Mouse (Mus musculus): ENCODE results near the gene Clec4a3. TPM values are rescaled to one million over a fixed set of nuclear protein-coding genes. Genes with fewer than 3 reads are reported as not detected.

Gene Clec4a3
- total and polyA plus RNA-seq, 3 experiments, result not detected

GRCm38 (mm10) chr6:122939618-122940017 lies 12.7 kb upstream of the Clec4a3 start:
- no peak overlapping the region for H3K27ac ChIP-seq (ENCODE audit: control insufficient read depth, low read depth, low read length)

GRCm38 (mm10) chr6:122946760-122947159 lies 5.6 kb upstream of the Clec4a3 start:
- peak; percentile 23 for DNase-seq (ENCODE audit: low read depth, low spot score)
- H3K4me3 ChIP-seq (ENCODE audit: control insufficient read depth in 1 of 2, insufficient read depth in 1 of 2, low read depth in 2 of 2, low read length in 2 of 2), result no peak overlapping the region
- H3K27ac ChIP-seq (ENCODE audit: control insufficient read depth, low read depth, low read length), result no peak overlapping the region
- no peaks in the 10 kb centered on the region for H3K9me3 ChIP-seq (replicated peaks; ENCODE audit: insufficient read depth, low read length)
- H3K27me3 ChIP-seq (ENCODE audit: control insufficient read depth in 1 of 2, insufficient read depth in 2 of 2, low read length in 2 of 2), result no peaks in the 10 kb centered on the region; a peak in 2 of 4 replicates
- no peak for TF ChIP-seq EP300 (IDR thresholded peaks at IDR 0.05; ENCODE audit: low read depth in 1 of 2, low read length in 2 of 2)
- TF ChIP-seq HCFC1 (IDR thresholded peaks at IDR 0.05; ENCODE audit: low read depth, low read length), result no peak
- TF ChIP-seq POLR2AphosphoS2 (IDR thresholded peaks at IDR 0.05; ENCODE audit: low read length), result no peak
- no peak for TF ChIP-seq CHD2 (IDR thresholded peaks at IDR 0.05; ENCODE audit: low read length)
- no peak for TF ChIP-seq TAL1 (IDR thresholded peaks at IDR 0.05; ENCODE audit: low read length)
- no peak for TF ChIP-seq TBP (IDR thresholded peaks at IDR 0.05; ENCODE audit: low read depth, low read length)
- TF ChIP-seq MYC (IDR thresholded peaks at IDR 0.05; ENCODE audit: low read depth, low read length), result no peak
- H3K79me2 ChIP-seq (ENCODE audit: control insufficient read depth, insufficient read depth, low read length, poor library complexity), result no peaks in the 10 kb centered on the region
- no peak overlapping the region for H3K9ac ChIP-seq (ENCODE audit: control insufficient read depth, low read depth, low read length, poor library complexity, severe bottlenecking)
- H3K36me3 ChIP-seq (ENCODE audit: control insufficient read depth in 1 of 2, insufficient read depth in 2 of 2, low read length in 2 of 2), result no peaks in the 10 kb centered on the region
- H3K4me1 ChIP-seq (ENCODE audit: control insufficient read depth in 1 of 2, insufficient read depth in 2 of 2, low read length in 2 of 2), result no peaks in the 10 kb centered on the region

More at GRCm38 (mm10) chr6:122939618-122940017, 12.7 kb upstream of the Clec4a3 start:
- H3K4me3 ChIP-seq (ENCODE audit: control insufficient read depth in 1 of 2, insufficient read depth in 1 of 2, low read depth in 2 of 2, low read length in 2 of 2), result no peak overlapping the region
- no peak overlapping the region for H3K9ac ChIP-seq (ENCODE audit: control insufficient read depth, low read depth, low read length, poor library complexity, severe bottlenecking)
- no peaks in the 10 kb centered on the region for H3K79me2 ChIP-seq (ENCODE audit: control insufficient read depth, insufficient read depth, low read length, poor library complexity)
- no peak for TF ChIP-seq MXI1 (IDR thresholded peaks at IDR 0.05; ENCODE audit: low read depth, low read length)
- no peak for TF ChIP-seq BHLHE40 (IDR thresholded peaks at IDR 0.05; ENCODE audit: borderline replicate concordance, low read depth, low read length)
- no peak for TF ChIP-seq MYC (IDR thresholded peaks at IDR 0.05; ENCODE audit: low read depth, low read length)
- no peaks in the 10 kb centered on the region for H3K9me3 ChIP-seq (replicated peaks; ENCODE audit: insufficient read depth, low read length)
- no peaks in the 10 kb centered on the region for H3K36me3 ChIP-seq (ENCODE audit: control insufficient read depth in 1 of 2, insufficient read depth in 2 of 2, low read length in 2 of 2)
- no peak for DNase-seq (ENCODE audit: low read depth, low spot score)
- H3K27me3 ChIP-seq (ENCODE audit: control insufficient read depth in 1 of 2, insufficient read depth in 2 of 2, low read length in 2 of 2), result peaks cover 0 to 2% of the 10 kb centered on the region in 2 experiments; a peak in 2 of 4 replicates
- H3K4me1 ChIP-seq (ENCODE audit: control insufficient read depth in 1 of 2, insufficient read depth in 2 of 2, low read length in 2 of 2), result no peaks in the 10 kb centered on the region

DNA sequence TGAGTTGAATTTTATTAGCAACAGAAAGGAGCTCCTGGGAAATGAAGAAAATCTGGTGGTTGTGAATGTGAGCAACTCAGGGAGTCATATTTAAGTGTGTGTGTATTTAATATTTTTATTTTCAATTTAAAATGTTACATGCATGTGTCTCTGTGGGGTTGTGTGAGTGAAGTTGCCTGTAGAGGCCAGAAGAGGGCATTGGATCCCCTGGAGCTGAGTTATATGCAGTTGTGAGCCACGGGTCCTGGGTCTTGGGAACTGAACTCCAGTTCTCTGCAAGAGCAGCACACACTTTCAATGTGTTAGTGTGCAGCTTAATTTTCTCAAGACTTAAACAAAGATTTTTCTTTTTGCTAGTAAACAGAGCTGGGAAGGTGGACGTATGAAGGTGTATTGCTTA lies 12.2 kb downstream of the Clec4a3 start:
- Histone ChIP-seq H3K27me3 (ENCODE audit: control insufficient read depth in 1 of 2, insufficient read depth in 2 of 2, low read length in 2 of 2) (no peaks in the 10 kb centered on the region; a peak in 1 of 4 replicates), H3K27ac (ENCODE audit: control insufficient read depth, low read depth, low read length) (no peak overlapping the region), H3K36me3 (ENCODE audit: control insufficient read depth in 1 of 2, insufficient read depth in 2 of 2, low read length in 2 of 2) (no peaks in the 10 kb centered on the region), H3K79me2 (ENCODE audit: control insufficient read depth, insufficient read depth, low read length, poor library complexity) (no peaks in the 10 kb centered on the region), H3K9me3 (replicated peaks; ENCODE audit: insufficient read depth, low read length) (no peaks in the 10 kb centered on the region), H3K4me3 (ENCODE audit: control insufficient read depth in 1 of 2, insufficient read depth in 1 of 2, low read depth in 2 of 2, low read length in 2 of 2) (no peak overlapping the region), H3K4me1 (ENCODE audit: control insufficient read depth in 1 of 2, insufficient read depth in 2 of 2, low read length in 2 of 2) (no peaks in the 10 kb centered on the region), H3K9ac (ENCODE audit: control insufficient read depth, low read depth, low read length, poor library complexity, severe bottlenecking) (no peak overlapping the region)
- TF ChIP-seq SMC3 (IDR thresholded peaks at IDR 0.05; ENCODE audit: low read depth, low read length), result peak; percentile 56
- TF ChIP-seq CTCF (IDR thresholded peaks at IDR 0.05 in 2 of 3, conservative IDR thresholded peaks at IDR 0.05 in 1 of 3; ENCODE audit: control insufficient read depth in 1 of 3, insufficient read depth in 1 of 3, low read depth in 2 of 3, low read length in 3 of 3, poor library complexity in 1 of 3, severe bottlenecking in 1 of 3), result peak in 2 of 3 experiments; percentile 32 to 33; a peak in 3 of 6 replicates
- peak; percentile 35 for TF ChIP-seq RAD21 (IDR thresholded peaks at IDR 0.05; ENCODE audit: low read depth, low read length)
- TF ChIP-seq MEF2A (IDR thresholded peaks at IDR 0.05; ENCODE audit: extremely low read depth, insufficient replicate concordance, low read depth, low read length, poor library complexity, severe bottlenecking), result no peak
- DNase-seq (ENCODE audit: low read depth, low spot score), result peak; percentile 23

All from MEL (cell line).